Mouse (Mus musculus): ENCODE results near the gene Cmtm6.

DNA sequence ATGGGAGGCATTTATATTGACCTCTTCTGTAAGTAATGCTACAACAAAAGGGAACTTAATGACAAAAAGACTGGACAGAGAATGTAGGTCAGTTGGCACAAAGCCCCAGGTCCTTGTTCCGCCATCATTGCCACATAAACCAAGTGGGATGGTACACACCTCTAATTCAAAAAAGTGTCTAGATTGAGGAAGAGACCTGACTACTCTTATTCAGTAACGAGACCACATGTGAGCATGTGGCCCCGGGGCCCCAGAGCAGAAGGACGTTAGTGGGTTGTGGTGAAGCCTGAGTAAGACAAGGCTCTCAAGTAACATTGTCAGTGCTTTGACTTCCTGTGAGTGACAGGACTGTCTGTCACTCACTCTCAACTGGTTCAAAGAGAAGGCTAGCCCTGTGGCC lies 39.3 kb downstream of the Cmtm6 start:
- TF ChIP-seq POLR2A (IDR thresholded peaks at IDR 0.05; ENCODE audit: low read depth, low read length) (no peak), CTCF (IDR thresholded peaks at IDR 0.05; ENCODE audit: extremely low read depth, insufficient read depth, insufficient read length, insufficient replicate concordance) (no peak)
